Mouse (Mus musculus): ENCODE results near the gene Zp1. TPM values are rescaled to one million over a fixed set of nuclear protein-coding genes. Genes with fewer than 3 reads are reported as not detected.
A peak's percentile ranks its signal among the peaks of the same experiment; 100 is the strongest.

Zp1 gene
- not detected in 2 replicates for polyA plus RNA-seq (2015; fragmentation: Nextera tagmentation; extraction: Ambion mirVana)

GRCm38 (mm10) chr19:10920532-10920931, at the start of gene Zp1:
Gene Zp1 (minus strand): TSS chr19:10920632.
- Histone ChIP-seq H3K4me3 (no peak within 1 kb of the TSS), H3K4me2 (no peak within 1 kb of the TSS), H3K4me1 (no peaks in the 10 kb centered on the region), H3K27me3 (no peaks in the 10 kb centered on the region), H3K36me3 (no peaks in the 10 kb centered on the region), H3K27ac (no peak within 1 kb of the TSS), H3K9ac (no peak within 1 kb of the TSS), H3K9me3 (no peaks in the 10 kb centered on the region)
- no peak for ATAC-seq (ENCODE audit: borderline replicate concordance, extremely low read depth, low FRiP score, low TSS enrichment)
- WGBS, result 59% methylated on average over 2 of the region's 2 CpGs

- Histone ChIP-seq H3K36me3 (no peaks in the 10 kb centered on the region), H3K27ac (no peak overlapping the region), H3K4me1 (no peaks in the 10 kb centered on the region), H3K9me3 (no peaks in the 10 kb centered on the region), H3K27me3 (no peaks in the 10 kb centered on the region), H3K4me2 (no peak overlapping the region), H3K4me3 (no peak overlapping the region), H3K9ac (no peak overlapping the region)
- ATAC-seq (ENCODE audit: borderline replicate concordance, extremely low read depth, low FRiP score, low TSS enrichment), result no peak
- WGBS, result 82% methylated on average over 7 of the region's 7 CpGs
These were observed 48.1 kb upstream of the Zp1 start for GRCm38 (mm10) chr19:10968578-10968977.

GRCm38 (mm10) chr19:10965721-10966120, 45.3 kb upstream of the Zp1 start:
- WGBS, result 82% methylated on average over 7 of the region's 7 CpGs
- Histone ChIP-seq H3K4me3 (no peak overlapping the region), H3K9ac (no peak overlapping the region), H3K9me3 (no peaks in the 10 kb centered on the region), H3K27ac (no peak overlapping the region), H3K4me1 (no peaks in the 10 kb centered on the region), H3K4me2 (no peak overlapping the region), H3K27me3 (no peaks in the 10 kb centered on the region), H3K36me3 (no peaks in the 10 kb centered on the region)
- no peak for ATAC-seq (ENCODE audit: borderline replicate concordance, extremely low read depth, low FRiP score, low TSS enrichment)

GRCm38 (mm10) chr19:10959978-10960346, 39.5 kb upstream of the Zp1 start:
- Histone ChIP-seq H3K4me2 (no peak overlapping the region), H3K9ac (no peak overlapping the region), H3K27ac (no peak overlapping the region), H3K36me3 (no peaks in the 10 kb centered on the region), H3K4me1 (peaks cover 2% of the 10 kb centered on the region; the same call in 1 of the 2 replicates), H3K4me3 (no peak overlapping the region), H3K9me3 (no peaks in the 10 kb centered on the region), H3K27me3 (peaks cover 4% of the 10 kb centered on the region; the same call in 1 of the 2 replicates)
- ATAC-seq (ENCODE audit: borderline replicate concordance, extremely low read depth, low FRiP score, low TSS enrichment), result 0 out of 2 replicates have a peak, but pooled peaks have one; percentile 28
- 36% methylated on average over 12 of the region's 12 CpGs for WGBS

- Histone ChIP-seq H3K9ac (no peak overlapping the region), H3K4me1 (peaks cover 2% of the 10 kb centered on the region; the same call in 1 of the 2 replicates), H3K27ac (peak overlapping the region; percentile 9; the same call in 1 of the 2 replicates), H3K4me3 (no peak overlapping the region), H3K9me3 (no peaks in the 10 kb centered on the region), H3K36me3 (no peaks in the 10 kb centered on the region), H3K27me3 (peaks cover 4% of the 10 kb centered on the region; the same call in 1 of the 2 replicates), H3K4me2 (no peak overlapping the region)
- ATAC-seq (ENCODE audit: borderline replicate concordance, extremely low read depth, low FRiP score, low TSS enrichment), result peak; percentile 66; the same call in 1 of the 2 replicates
- 20% methylated on average over 11 of the region's 11 CpGs for WGBS
These were observed 38.9 kb upstream of the Zp1 start for GRCm38 (mm10) chr19:10959085-10959977.

- H3K4me2 ChIP-seq, result peak overlapping the region; percentile 9; the same call in 1 of the 2 replicates
- H3K9ac ChIP-seq, result no peak overlapping the region
These were observed 31.8 kb upstream of the Zp1 start for GRCm38 (mm10) chr19:10952021-10952939.

GRCm38 (mm10) chr19:10949558-10949957, 29.1 kb upstream of the Zp1 start:
- ATAC-seq (ENCODE audit: borderline replicate concordance, extremely low read depth, low FRiP score, low TSS enrichment), result no peak
- Histone ChIP-seq H3K4me2 (peak overlapping the region; percentile 91), H3K9me3 (no peaks in the 10 kb centered on the region), H3K9ac (peak overlapping the region; percentile 13; the same call in 1 of the 2 replicates), H3K27me3 (0 out of 2 replicates have a peak, but pooled peaks cover 3% of the 10 kb centered on the region), H3K36me3 (peaks cover 6% of the 10 kb centered on the region), H3K4me3 (peak overlapping the region; percentile 77), H3K27ac (peak overlapping the region; percentile 38; the same call in 1 of the 2 replicates), H3K4me1 (peaks cover 34% of the 10 kb centered on the region)
- 27% methylated on average over 9 of the region's 9 CpGs for WGBS

More at GRCm38 (mm10) chr19:10952021-10952939, 31.8 kb upstream of the Zp1 start:
- peaks cover 25% of the 10 kb centered on the region for H3K4me1 ChIP-seq
- H3K27ac ChIP-seq, result peak overlapping the region; percentile 79
- no peaks in the 10 kb centered on the region for H3K9me3 ChIP-seq
- H3K27me3 ChIP-seq, result peaks cover 7% of the 10 kb centered on the region; the same call in 1 of the 2 replicates
- 40% methylated on average over 11 of the region's 11 CpGs for WGBS
- ATAC-seq (ENCODE audit: borderline replicate concordance, extremely low read depth, low FRiP score, low TSS enrichment), result peak; percentile 69
- no peaks in the 10 kb centered on the region for H3K36me3 ChIP-seq
- no peak overlapping the region for H3K4me3 ChIP-seq

GRCm38 (mm10) chr19:10949112-10949511, 28.7 kb upstream of the Zp1 start, which contains the start of gene Ccdc86:
Gene Ccdc86 (minus strand): TSS chr19:10949266.
- WGBS, result under 1% methylated on average over 30 of the region's 30 CpGs
- Histone ChIP-seq H3K9me3 (no peaks in the 10 kb centered on the region), H3K9ac (peak within 1 kb of the TSS; percentile 82), H3K4me2 (peak within 1 kb of the TSS; percentile 91), H3K4me1 (peaks cover 34% of the 10 kb centered on the region), H3K36me3 (peaks cover 10% of the 10 kb centered on the region), H3K27ac (peak within 1 kb of the TSS; percentile 38; the same call in 1 of the 2 replicates), H3K4me3 (peak within 1 kb of the TSS; percentile 77), H3K27me3 (0 out of 2 replicates have a peak, but pooled peaks cover 3% of the 10 kb centered on the region)
- ATAC-seq (ENCODE audit: borderline replicate concordance, extremely low read depth, low FRiP score, low TSS enrichment), result peak; percentile 93

- peak overlapping the region; percentile 91 for H3K4me2 ChIP-seq
- no peak overlapping the region for H3K27ac ChIP-seq
- H3K9ac ChIP-seq, result peak overlapping the region; percentile 82
- no peak for ATAC-seq (ENCODE audit: borderline replicate concordance, extremely low read depth, low FRiP score, low TSS enrichment)
- 0 out of 2 replicates have a peak, but pooled peaks cover 3% of the 10 kb centered on the region for H3K27me3 ChIP-seq
- peaks cover 34% of the 10 kb centered on the region for H3K4me1 ChIP-seq
- H3K9me3 ChIP-seq, result no peaks in the 10 kb centered on the region
- H3K36me3 ChIP-seq, result peaks cover 15% of the 10 kb centered on the region
- peak overlapping the region; percentile 77 for H3K4me3 ChIP-seq
- WGBS, result 0% methylated on average over 20 of the region's 20 CpGs
These were observed 28.0 kb upstream of the Zp1 start for GRCm38 (mm10) chr19:10948416-10948815.

GRCm38 (mm10) chr19:10947219-10947618, 26.8 kb upstream of the Zp1 start:
- Histone ChIP-seq H3K4me2 (peak overlapping the region; percentile 91), H3K36me3 (peaks cover 26% of the 10 kb centered on the region), H3K9me3 (no peaks in the 10 kb centered on the region), H3K4me1 (peaks cover 30% of the 10 kb centered on the region), H3K9ac (peak overlapping the region; percentile 82; the same call in 1 of the 2 replicates), H3K27ac (no peak overlapping the region), H3K4me3 (peak overlapping the region; percentile 77), H3K27me3 (no peaks in the 10 kb centered on the region)
- ATAC-seq (ENCODE audit: borderline replicate concordance, extremely low read depth, low FRiP score, low TSS enrichment), result no peak
- 91% methylated on average over 5 of the region's 5 CpGs for WGBS

- ATAC-seq (ENCODE audit: borderline replicate concordance, extremely low read depth, low FRiP score, low TSS enrichment), result no peak
- Histone ChIP-seq H3K27ac (no peak overlapping the region), H3K27me3 (no peaks in the 10 kb centered on the region), H3K4me3 (peak overlapping the region; percentile 77; the same call in 1 of the 2 replicates), H3K9me3 (no peaks in the 10 kb centered on the region), H3K9ac (no peak overlapping the region), H3K36me3 (peaks cover 26% of the 10 kb centered on the region), H3K4me2 (peak overlapping the region; percentile 91), H3K4me1 (peaks cover 23% of the 10 kb centered on the region)
- 75% methylated on average over 3 of the region's 3 CpGs for WGBS
These were observed 26.1 kb upstream of the Zp1 start for GRCm38 (mm10) chr19:10946506-10946905.
